Mouse (Mus musculus) CH12.LX (cell line): Measurements from ENCODE around the gene Fli1.

Source experiments
- CTCF ChIP-seq, 2 experiments: IDR thresholded peaks in 1 of 2; conservative IDR thresholded peaks in 1 of 2; 2 replicates each; pipeline ENCODE4 v1.5.1; 2011 to 2012; ENCODE audit warnings: low read depth in 2 of 2, low read length in 2 of 2, improper control_type of control experiment in 1 of 2, inconsistent platforms in 1 of 2, mild to moderate bottlenecking in 1 of 2, moderate library complexity in 1 of 2
- EP300 ChIP-seq: IDR thresholded peaks from 2 replicates; pipeline ENCODE4 v1.6.1; 2011; ENCODE audit warnings: low read length, improper control_type of control experiment
- GABPA ChIP-seq: IDR thresholded peaks from 2 replicates; pipeline ENCODE4 v1.6.1; 2012; ENCODE audit warnings: low read depth, low read length, improper control_type of control experiment, inconsistent platforms; ENCODE audit not compliant: insufficient replicate concordance
- HCFC1 ChIP-seq: IDR thresholded peaks from 2 replicates; pipeline ENCODE4 v1.6.1; 2012; ENCODE audit warnings: low read depth, mild to moderate bottlenecking, inconsistent platforms, low read length, improper control_type of control experiment
- JUND ChIP-seq: conservative IDR thresholded peaks from 2 replicates; pipeline ENCODE4 v1.6.1; 2011; ENCODE audit warnings: low read depth, low read length, improper control_type of control experiment
- MAZ ChIP-seq: IDR thresholded peaks from 2 replicates; pipeline ENCODE4 v1.6.1; 2012; ENCODE audit warnings: low read depth, mild to moderate bottlenecking, inconsistent platforms, low read length, improper control_type of control experiment, moderate library complexity
- POLR2A ChIP-seq: IDR thresholded peaks from 2 replicates; pipeline ENCODE4 v1.6.1; 2011; ENCODE audit warnings: low read depth, mild to moderate bottlenecking, improper control_type of control experiment, low read length
- SIN3A ChIP-seq: IDR thresholded peaks from 2 replicates; pipeline ENCODE4 v1.6.1; 2012; ENCODE audit warnings: low read length, improper control_type of control experiment, inconsistent platforms
- SMC3 ChIP-seq: IDR thresholded peaks from 2 replicates; pipeline ENCODE4 v1.6.1; 2011; ENCODE audit warnings: low read depth, low read length, improper control_type of control experiment
- USF1 ChIP-seq: IDR thresholded peaks from 2 replicates; pipeline ENCODE4 v1.6.1; 2014; ENCODE audit warnings: low read depth, mild to moderate bottlenecking, inconsistent platforms, low read length, improper control_type of control experiment
- ZC3H11A ChIP-seq: IDR thresholded peaks from 2 replicates; pipeline ENCODE4 v1.6.1; 2012; ENCODE audit warnings: low read depth, mild to moderate bottlenecking, inconsistent platforms, low read length, improper control_type of control experiment
- ZMIZ1 ChIP-seq: IDR thresholded peaks from 2 replicates; pipeline ENCODE4 v1.6.1; 2012; ENCODE audit warnings: low read depth, mild to moderate bottlenecking, inconsistent platforms, low read length, improper control_type of control experiment

- TF ChIP-seq POLR2A (no peak), ZC3H11A (no peak), USF1 (no peak), CTCF (conservative IDR thresholded peaks at IDR 0.05 in 1 of 2, IDR thresholded peaks at IDR 0.05 in 1 of 2; ENCODE audit: low read depth in 2 of 2, low read length in 2 of 2) (no peak), MAZ (no peak), EP300 (no peak), ZMIZ1 (no peak), SMC3 (no peak), GABPA (no peak), JUND (no peak), HCFC1 (no peak), SIN3A (no peak)
These were observed 29.0 kb upstream of the Fli1 start for GRCm38 (mm10) chr9:32571676-32572075.
